Mouse (Mus musculus) erythroblast, embryonic 14.5 days (primary cell): ENCODE data around the gene Dus1l. TPM values are rescaled to one million over a fixed set of nuclear protein-coding genes. Genes with fewer than 3 reads are reported as not detected.
"Not testable (repeated sequence)": the region's sequence is repeated elsewhere in the genome, so short reads cannot be mapped to it uniquely, and the experiment has no call there.

Experiments
- H3K27me3 ChIP-seq: 2 replicates; pipeline ENCODE4 v1.6.1; 2012; ENCODE audit warnings: inconsistent platforms; ENCODE audit not compliant: control insufficient read depth
- H3K36me3 ChIP-seq: 2 replicates; pipeline ENCODE4 v1.6.1; 2012; ENCODE audit warnings: mild to moderate bottlenecking, inconsistent platforms; ENCODE audit not compliant: control insufficient read depth
- H3K4me1 ChIP-seq: 2 replicates; pipeline ENCODE4 v1.6.1; 2012; ENCODE audit warnings: inconsistent platforms; ENCODE audit not compliant: control insufficient read depth
- H3K4me3 ChIP-seq: replicated peaks from 2 replicates; pipeline ENCODE3; 2012; ENCODE audit warnings: moderate library complexity, mild to moderate bottlenecking, inconsistent platforms
- H3K9me3 ChIP-seq: 2 replicates; pipeline ENCODE4 v1.6.1; 2012; ENCODE audit warnings: low read length, inconsistent platforms, mixed read lengths; ENCODE audit not compliant: control insufficient read depth
- GATA1 ChIP-seq: IDR thresholded peaks from 2 replicates; pipeline ENCODE4 v1.6.1; 2012; ENCODE audit warnings: low read length, inconsistent platforms, mixed read lengths
- TAL1 ChIP-seq: IDR thresholded peaks from 3 replicates; pipeline ENCODE4 v1.6.1; 2012; ENCODE audit warnings: low read length, inconsistent platforms, mixed read lengths
- polyA plus RNA-seq: library from polyadenylated mRNA; stranded (reverse); fragments of >175 nt; gene quantifications from 2 replicates; pipeline ENCODE4 v1.2.3, GENCODE M21; 2012

Dus1l gene
- polyA plus RNA-seq, 1 experiment: 14.2 TPM

DNA sequence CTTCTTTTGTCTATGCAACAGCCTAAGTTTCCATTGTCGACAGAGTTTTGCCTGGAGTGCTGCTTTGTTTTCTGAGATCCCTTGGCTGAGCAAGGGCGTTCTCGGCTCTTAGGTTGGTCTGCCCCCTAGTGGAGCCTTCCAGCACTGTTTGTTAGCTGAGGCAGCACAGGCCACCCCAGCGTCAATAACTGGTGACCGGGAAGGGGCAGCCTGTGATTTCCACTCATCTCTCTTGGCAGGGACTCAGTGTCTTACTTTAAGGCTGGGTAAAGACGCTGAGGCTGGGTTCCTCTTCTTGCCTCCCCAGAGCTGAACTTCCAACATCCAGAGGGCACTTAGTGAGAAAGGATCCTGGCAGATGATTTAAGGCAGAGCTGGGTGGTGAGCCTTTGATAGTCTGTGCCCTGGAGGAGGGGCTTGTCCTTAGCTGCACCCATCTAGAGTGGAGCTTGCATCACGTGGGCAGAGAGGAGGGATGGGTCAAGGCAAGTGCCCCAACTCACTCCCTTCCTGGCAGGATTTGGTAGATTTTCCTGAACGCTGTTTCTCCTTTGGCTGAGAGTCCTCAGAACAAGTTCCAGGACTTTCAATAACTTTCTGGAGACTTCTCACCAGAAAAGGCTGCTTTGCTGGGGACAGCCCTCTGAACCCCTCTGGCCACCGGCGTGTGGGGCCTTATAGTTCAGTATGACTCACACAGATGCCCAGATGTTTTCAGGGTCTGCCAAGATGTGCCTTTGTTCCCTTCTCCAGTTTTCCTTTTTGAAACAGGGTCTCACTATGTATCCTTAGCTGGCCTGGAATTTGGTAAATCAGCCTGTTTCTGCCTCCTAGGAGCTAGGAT lies 4.1 kb upstream of the Dus1l start:
- H3K4me1 ChIP-seq: peaks cover 27% of the 10 kb centered on the region
- no peak overlapping the region for H3K4me3 ChIP-seq
- TF ChIP-seq TAL1: no peak
- TF ChIP-seq GATA1: no peak
- no peaks in the 10 kb centered on the region for H3K27me3 ChIP-seq
- peaks cover under 1% of the 10 kb centered on the region for H3K36me3 ChIP-seq
- H3K9me3 ChIP-seq: no peaks in the 10 kb centered on the region

DNA sequence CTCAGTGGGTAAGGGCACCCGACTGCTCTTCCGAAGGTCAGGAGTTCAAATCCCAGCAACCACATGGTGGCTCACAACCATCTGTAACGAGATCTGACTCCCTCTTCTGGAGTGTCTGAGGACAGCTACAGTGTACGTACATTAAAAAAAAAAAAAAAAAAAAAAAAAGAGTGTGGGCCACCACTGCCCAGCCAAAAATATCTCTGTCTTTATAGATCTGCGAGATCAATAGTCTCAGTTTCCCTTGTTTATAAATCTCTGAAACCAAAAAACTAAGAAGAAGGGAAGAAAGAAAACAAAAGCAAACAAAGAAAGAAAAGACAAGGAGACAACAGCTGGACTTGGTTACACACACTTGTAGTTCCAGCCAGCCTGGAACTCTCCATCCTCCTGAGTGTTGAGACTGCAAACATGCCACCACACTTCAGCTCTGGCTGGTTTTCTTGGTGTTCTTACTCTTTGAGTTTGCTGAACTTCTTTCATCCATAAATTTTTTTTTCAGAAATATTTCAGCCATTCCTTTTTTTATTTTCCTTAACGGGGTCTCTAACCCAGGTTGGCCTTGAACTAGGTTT lies 3.2 kb upstream of the Dus1l start:
- peaks cover 9% of the 10 kb centered on the region for H3K36me3 ChIP-seq
- H3K27me3 ChIP-seq: no peaks in the 10 kb centered on the region
- TF ChIP-seq TAL1: no peak
- TF ChIP-seq GATA1: no peak
- peaks cover 36% of the 10 kb centered on the region for H3K4me1 ChIP-seq
- no peaks in the 10 kb centered on the region for H3K9me3 ChIP-seq
- no peak overlapping the region for H3K4me3 ChIP-seq

DNA sequence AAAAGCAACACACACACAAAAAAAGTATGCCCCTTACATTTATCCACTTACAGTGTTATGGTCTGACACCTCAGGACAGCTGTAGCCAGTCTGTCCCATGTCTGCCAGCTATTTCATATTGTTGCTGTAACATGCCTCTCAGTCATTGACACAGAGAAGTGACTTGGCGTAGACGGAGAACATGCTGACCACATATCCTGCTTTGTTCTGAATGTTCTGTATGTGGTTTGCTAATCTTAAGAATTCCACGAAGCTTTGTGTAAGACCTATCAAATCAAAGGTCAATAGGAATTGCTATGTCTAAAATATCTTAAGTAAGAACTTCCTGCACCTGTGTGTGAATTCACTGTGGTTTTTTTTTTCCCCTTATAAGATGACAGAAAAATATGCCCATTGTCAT lies 2.0 kb upstream of the Dus1l start:
- no peaks in the 10 kb centered on the region for H3K27me3 ChIP-seq
- peaks cover 44% of the 10 kb centered on the region for H3K4me1 ChIP-seq

DNA sequence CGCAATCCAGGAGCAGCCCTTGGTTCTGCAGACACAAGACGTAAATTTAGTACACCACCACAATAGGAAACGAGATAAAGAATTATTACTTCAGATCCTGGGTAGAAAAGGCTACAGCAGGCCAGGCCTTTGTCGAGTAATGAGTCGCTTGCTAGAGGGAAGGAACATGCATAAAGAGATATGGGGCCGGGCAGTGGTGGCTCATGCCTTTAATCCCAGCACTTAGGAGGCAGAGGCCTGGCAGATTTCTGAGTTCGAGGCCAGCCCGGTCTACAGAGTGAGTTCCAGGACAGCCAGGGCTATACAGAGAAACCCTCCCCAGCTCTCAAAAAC lies 377 bp upstream of the Dus1l start:
- H3K27me3 ChIP-seq: no peaks in the 10 kb centered on the region
- H3K9me3 ChIP-seq: no peaks in the 10 kb centered on the region
- TF ChIP-seq TAL1 (no peak), GATA1 (no peak)
- peak overlapping the region; percentile 66 for H3K4me3 ChIP-seq
- H3K4me1 ChIP-seq: peaks cover 42% of the 10 kb centered on the region
- H3K36me3 ChIP-seq: peaks cover 37% of the 10 kb centered on the region

More for the DNA sequence above, 2.0 kb upstream of the Dus1l start:
- Histone ChIP-seq H3K4me3 (no peak overlapping the region), H3K9me3 (no peaks in the 10 kb centered on the region), H3K36me3 (peaks cover 21% of the 10 kb centered on the region)
- TF ChIP-seq TAL1 (no peak), GATA1 (no peak)

DNA sequence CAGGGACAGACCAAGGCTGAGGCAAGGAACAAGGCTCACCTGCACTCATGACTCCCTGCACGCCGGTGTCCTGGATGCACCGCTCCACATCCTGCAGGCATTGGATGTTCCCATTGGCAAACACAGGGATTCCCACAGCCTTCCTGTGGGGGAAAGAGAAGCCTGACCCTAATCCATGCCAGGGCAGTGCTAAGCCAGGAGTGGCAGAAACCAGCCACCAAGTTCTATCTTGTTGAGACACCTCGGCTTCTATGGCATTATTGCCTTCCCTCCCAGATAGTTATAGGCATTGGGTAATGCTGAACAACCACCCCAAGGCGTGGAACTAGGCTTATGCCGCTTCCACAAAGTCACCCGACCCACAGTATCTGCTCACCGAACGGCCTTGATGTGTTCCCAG lies 3.6 kb downstream of the Dus1l start:
- H3K36me3 ChIP-seq: peaks cover 75% of the 10 kb centered on the region
- H3K4me1 ChIP-seq: peaks cover 31% of the 10 kb centered on the region
- H3K9me3 ChIP-seq: no peaks in the 10 kb centered on the region
- no peaks in the 10 kb centered on the region for H3K27me3 ChIP-seq
- no peak for TF ChIP-seq GATA1
- no peak for TF ChIP-seq TAL1
- H3K4me3 ChIP-seq: no peak overlapping the region

DNA sequence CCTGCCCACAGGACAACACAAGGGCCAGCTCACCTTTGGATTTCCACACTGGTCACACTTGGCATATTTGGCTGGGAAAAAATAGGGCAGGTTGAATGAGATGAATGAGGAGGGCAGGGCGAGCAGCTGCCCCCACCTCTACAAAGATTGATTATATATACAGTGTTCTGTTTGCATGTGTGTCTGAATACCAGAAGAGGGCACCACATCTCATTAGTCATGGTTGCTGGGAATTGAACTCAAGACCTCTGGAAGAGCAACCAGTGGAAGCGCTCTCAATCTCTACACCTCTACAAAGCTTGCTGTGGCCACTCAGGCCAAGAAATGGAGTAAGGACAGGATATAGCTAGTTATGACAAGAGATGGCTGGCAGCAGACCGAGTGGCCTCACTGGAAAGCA lies 6.4 kb downstream of the Dus1l start:
- no peak overlapping the region for H3K4me3 ChIP-seq
- H3K9me3 ChIP-seq: no peaks in the 10 kb centered on the region
- H3K27me3 ChIP-seq: no peaks in the 10 kb centered on the region
- peaks cover 96% of the 10 kb centered on the region for H3K36me3 ChIP-seq
- peaks cover 32% of the 10 kb centered on the region for H3K4me1 ChIP-seq
- TF ChIP-seq GATA1 (no peak), TAL1 (no peak)

DNA sequence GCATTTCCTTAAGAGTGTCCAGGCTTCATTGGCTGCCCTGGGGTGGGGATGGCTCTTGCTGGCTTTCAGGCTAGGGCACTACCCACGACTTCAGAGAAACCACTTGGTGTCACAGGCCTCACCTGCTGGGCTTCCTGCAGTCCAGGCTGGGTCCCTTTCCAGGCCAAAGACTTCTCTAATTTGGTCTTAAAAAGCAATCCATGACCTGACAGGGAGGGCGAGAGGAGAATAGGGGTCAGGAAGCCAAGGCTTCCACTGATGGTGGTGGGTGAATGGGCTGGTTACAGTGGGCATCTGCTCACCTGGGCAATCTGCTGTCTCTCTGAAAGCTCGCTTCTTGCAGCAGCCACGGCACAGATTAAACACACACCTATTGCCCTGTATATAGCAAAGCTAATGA lies 6.8 kb downstream of the Dus1l start:
- TF ChIP-seq TAL1 (no peak), GATA1 (no peak)
- H3K27me3 ChIP-seq: no peaks in the 10 kb centered on the region
- peaks cover 91% of the 10 kb centered on the region for H3K36me3 ChIP-seq
- H3K4me1 ChIP-seq: peaks cover 31% of the 10 kb centered on the region
- no peaks in the 10 kb centered on the region for H3K9me3 ChIP-seq
- H3K4me3 ChIP-seq: no peak overlapping the region

DNA sequence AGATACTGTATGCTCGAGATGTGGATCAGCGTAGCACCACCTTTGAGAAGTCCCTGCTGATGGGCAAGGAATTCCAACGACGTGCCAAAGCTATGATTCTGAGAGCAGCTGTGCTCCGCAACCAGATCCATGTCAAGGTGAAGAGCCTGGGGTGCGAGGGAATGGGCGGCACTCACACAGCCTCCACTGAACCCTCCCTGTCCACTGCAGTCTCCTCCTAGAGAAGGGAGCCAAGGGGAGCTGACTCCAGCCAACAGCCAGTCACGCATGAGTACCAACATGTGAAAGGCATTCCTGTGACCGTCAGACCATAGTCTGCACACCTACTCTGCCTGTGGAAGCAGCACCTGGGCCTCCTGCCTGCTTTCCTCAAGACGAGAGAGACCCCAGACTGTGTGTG lies 7.7 kb downstream of the Dus1l start:
- H3K36me3 ChIP-seq: peaks cover 82% of the 10 kb centered on the region
- not testable (repeated sequence) for H3K27me3 ChIP-seq, H3K4me3 ChIP-seq, H3K9me3 ChIP-seq
- H3K4me1 ChIP-seq: peaks cover 29% of the 10 kb centered on the region

DNA sequence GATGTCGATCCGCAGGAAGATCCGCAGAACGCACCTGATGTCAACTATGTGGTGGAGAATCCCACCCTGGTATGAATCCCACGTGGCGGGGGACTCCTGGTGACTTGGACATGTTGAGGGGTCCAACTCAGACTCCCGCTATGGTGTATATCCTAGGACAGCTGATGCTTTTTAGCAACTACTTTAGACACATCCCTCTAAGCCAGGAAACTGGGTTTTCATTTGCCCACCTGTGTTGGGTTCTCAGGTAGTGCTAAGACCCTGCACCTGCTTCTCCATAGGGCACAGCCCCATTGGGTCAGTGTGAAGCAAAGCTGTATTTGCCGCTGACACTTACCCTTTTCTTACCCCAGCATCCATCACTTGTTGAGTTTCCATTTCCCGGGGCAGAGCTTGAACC lies 11.1 kb downstream of the Dus1l start:
- peaks cover 74% of the 10 kb centered on the region for H3K36me3 ChIP-seq

More for the DNA sequence above, 11.1 kb downstream of the Dus1l start:
- Histone ChIP-seq H3K27me3 (no peaks in the 10 kb centered on the region), H3K4me1 (peaks cover 42% of the 10 kb centered on the region), H3K4me3 (peak overlapping the region; percentile 95), H3K9me3 (no peaks in the 10 kb centered on the region)
- TF ChIP-seq GATA1: no peak
- TF ChIP-seq TAL1: no peak
